Mouse (Mus musculus) brain, adult 2 months (tissue): Measurements from ENCODE around the gene Olfr312.
"Not testable (repeated sequence)": the region's sequence is repeated elsewhere in the genome, so short reads cannot be mapped to it uniquely, and the experiment has no call there.

Experiments used
- DNase-seq: peaks from one replicate; pipeline ENCODE4 v3.0.0; 2011; ENCODE audit warnings: low read depth, low spot score

Gene Olfr312

GRCm38 (mm10) chr11:58828937-58829336 is at the start of gene Olfr312:
Gene Olfr312, plus strand, starts transcription at chr11:58829237.
- DNase-seq: not testable (repeated sequence)

GRCm38 (mm10) chr11:58782480-58783089 is 46.5 kb upstream of the Olfr312 start, which contains the start of gene Olfr314:
Gene Olfr314, plus strand, starts transcription at chr11:58782952.
- DNase-seq: no peak

- no peak for DNase-seq
These were observed 44.9 kb upstream of the Olfr312 start for GRCm38 (mm10) chr11:58784182-58784581.

GRCm38 (mm10) chr11:58787651-58788050 is 41.4 kb upstream of the Olfr312 start:
- no peak for DNase-seq

- DNase-seq: no peak
These were observed 40.7 kb upstream of the Olfr312 start for GRCm38 (mm10) chr11:58788346-58788745.

GRCm38 (mm10) chr11:58789532-58789931 is 39.5 kb upstream of the Olfr312 start:
- DNase-seq: peak; percentile 63

- no peak for DNase-seq
These were observed 39.0 kb upstream of the Olfr312 start for GRCm38 (mm10) chr11:58790053-58790452.

- peak; percentile 25 for DNase-seq
These were observed 38.4 kb upstream of the Olfr312 start for GRCm38 (mm10) chr11:58790646-58791045.

GRCm38 (mm10) chr11:58795856-58796255 is 33.2 kb upstream of the Olfr312 start:
- DNase-seq: no peak

- DNase-seq: peak; percentile 74
These were observed 32.2 kb upstream of the Olfr312 start for GRCm38 (mm10) chr11:58796850-58797249.

GRCm38 (mm10) chr11:58799747-58800146 is 29.3 kb upstream of the Olfr312 start:
- peak; percentile 39 for DNase-seq

GRCm38 (mm10) chr11:58801558-58802228 is 27.3 kb upstream of the Olfr312 start, which contains the start of gene Fam183b:
Gene Fam183b, minus strand, starts transcription at chr11:58801960.
- DNase-seq: peak; percentile 76

- DNase-seq: no peak
These were observed 25.2 kb upstream of the Olfr312 start for GRCm38 (mm10) chr11:58803871-58804270.

- no peak for DNase-seq
These were observed 24.6 kb upstream of the Olfr312 start for GRCm38 (mm10) chr11:58804393-58804792.

- DNase-seq: no peak
These were observed 17.0 kb upstream of the Olfr312 start for GRCm38 (mm10) chr11:58812001-58812400.

- not testable (repeated sequence) for DNase-seq
These were observed 14.3 kb upstream of the Olfr312 start, which contains the start of gene Olfr313 for GRCm38 (mm10) chr11:58814700-58815099. Gene Olfr313, plus strand, starts transcription at chr11:58815000.

GRCm38 (mm10) chr11:58815676-58816075 is 13.4 kb upstream of the Olfr312 start:
- no peak for DNase-seq

- no peak for DNase-seq
These were observed 727 bp downstream of the Olfr312 start for GRCm38 (mm10) chr11:58829764-58830163.

GRCm38 (mm10) chr11:58832541-58832940 is 3.5 kb downstream of the Olfr312 start:
- not testable (repeated sequence) for DNase-seq

GRCm38 (mm10) chr11:58838951-58839350 is 9.9 kb downstream of the Olfr312 start, which contains the start of gene Olfr311:
Gene Olfr311, plus strand, starts transcription at chr11:58839251.
- not testable (repeated sequence) for DNase-seq

- peak; percentile 99 for DNase-seq
These were observed 18.0 kb downstream of the Olfr312 start, which contains the start of gene Gm12258 for GRCm38 (mm10) chr11:58846919-58847461. Gene Gm12258, plus strand, starts transcription at chr11:58847158.

GRCm38 (mm10) chr11:58847636-58848035 is 18.6 kb downstream of the Olfr312 start:
- peak; percentile 20 for DNase-seq
